Mouse (Mus musculus) megakaryocyte, embryonic 14.5 days (primary cell): ENCODE data around the gene Ugt1a1.

Source experiments
- FLI1 ChIP-seq: IDR thresholded peaks from 2 replicates; pipeline ENCODE4 v1.6.1; 2012; ENCODE audit warnings: low read length, inconsistent platforms, mixed read lengths
- GATA1 ChIP-seq: IDR thresholded peaks from 3 replicates; pipeline ENCODE4 v1.6.1; 2012; ENCODE audit warnings: mixed read lengths, low read length, inconsistent platforms, borderline replicate concordance

- TF ChIP-seq GATA1 (no peak), FLI1 (no peak)
Observed at GRCm38 (mm10) chr1:88234646-88235045, 22.9 kb downstream of the Ugt1a1 start.
